Mouse (Mus musculus) kidney, embryonic 16.5 days (tissue): ENCODE measurements around the gene Btbd11. TPM values are rescaled to one million over a fixed set of nuclear protein-coding genes. Genes with fewer than 3 reads are reported as not detected.
A peak's percentile ranks its signal among the peaks of the same experiment; 100 is the strongest.

ENCODE experiments used
- ATAC-seq: fragments of 200-750 bp; cut with Nextera tagmentation; 2 replicates; pipeline ENCODE4 v1.8.0; 2017; ENCODE audit warnings: moderate TSS enrichment; ENCODE audit not compliant: low FRiP score, low TSS enrichment
- H3K27ac ChIP-seq: fragments of 300-500 bp; sonication (generic); 2 replicates; pipeline ENCODE4 v1.5.1; 2014; ENCODE audit warnings: low read length
- H3K27me3 ChIP-seq: fragments of 300-500 bp; sonication (generic); 2 replicates; pipeline ENCODE4 v1.6.1; 2014; ENCODE audit warnings: low read length, control low read depth, mixed read lengths; ENCODE audit not compliant: insufficient read depth
- H3K36me3 ChIP-seq: fragments of 300-500 bp; sonication (generic); 2 replicates; pipeline ENCODE4 v1.6.1; 2014; ENCODE audit warnings: low read length, control low read depth, mixed read lengths; ENCODE audit not compliant: insufficient read depth
- H3K4me1 ChIP-seq: fragments of 300-500 bp; sonication (generic); 2 replicates; pipeline ENCODE4 v1.6.1; 2014; ENCODE audit warnings: low read length, control low read depth, mixed read lengths; ENCODE audit not compliant: insufficient read depth
- H3K4me2 ChIP-seq: fragments of 300-500 bp; sonication (generic); replicated peaks from 2 replicates; pipeline ENCODE4 v1.6.1; 2014; ENCODE audit warnings: low read depth, low read length
- H3K4me3 ChIP-seq: fragments of 300-500 bp; sonication (generic); 2 replicates; pipeline ENCODE4 v1.5.1; 2014; ENCODE audit warnings: mild to moderate bottlenecking, low read length
- H3K9ac ChIP-seq: fragments of 300-500 bp; sonication (generic); replicated peaks from 2 replicates; pipeline ENCODE4 v1.6.1; 2014; ENCODE audit warnings: low read length
- H3K9me3 ChIP-seq: fragments of 300-500 bp; sonication (generic); 2 replicates; pipeline ENCODE4 v1.6.1; 2016; ENCODE audit warnings: low read length, control low read depth
- WGBS: fragments of 180-500 bp; shearing (Covaris S2); extraction: QIAGEN DNeasy Blood & Tissue Kit; methylation state at CpG from one replicate; pipeline ENCODE4 v1.1.7; 2014; 5-methylcytosine and 5-hydroxymethylcytosine counted together
- polyA plus RNA-seq: library from polyadenylated mRNA; unstranded; fragments of >200 nt; fragmentation: Nextera tagmentation; extraction: Ambion mirVana; gene quantifications from 2 replicates; pipeline ENCODE4 v1.2.1, GENCODE M21; 2015

The Btbd11 gene
- polyA plus RNA-seq, 1 experiment from 2014 or later = 10.7 TPM

GRCm38 (mm10) chr10:85625170-85625686 is 238.6 kb downstream of the Btbd11 start:
- Histone ChIP-seq H3K9ac (no peak overlapping the region), H3K4me3 (peak overlapping the region; percentile 46; the same call in 1 of the 2 replicates), H3K27me3 (no peaks in the 10 kb centered on the region), H3K36me3 (no peaks in the 10 kb centered on the region), H3K27ac (no peak overlapping the region), H3K4me2 (peak overlapping the region; percentile 73), H3K9me3 (no peaks in the 10 kb centered on the region), H3K4me1 (peaks cover 4% of the 10 kb centered on the region; the same call in 1 of the 2 replicates)
- ATAC-seq = no peak
- 67% methylated on average over 4 of the region's 4 CpGs for WGBS

- H3K27ac ChIP-seq = no peak overlapping the region
- no peaks in the 10 kb centered on the region for H3K4me1 ChIP-seq
- 78% methylated on average over 10 of the region's 10 CpGs for WGBS
- no peak overlapping the region for H3K4me3 ChIP-seq
- H3K4me2 ChIP-seq = no peak overlapping the region
- no peaks in the 10 kb centered on the region for H3K9me3 ChIP-seq
- ATAC-seq = peak; percentile 49; the same call in 1 of the 2 replicates
- no peaks in the 10 kb centered on the region for H3K27me3 ChIP-seq
- H3K9ac ChIP-seq = no peak overlapping the region
- no peaks in the 10 kb centered on the region for H3K36me3 ChIP-seq
These were observed 245.4 kb downstream of the Btbd11 start for GRCm38 (mm10) chr10:85632030-85632429.

- Histone ChIP-seq H3K9ac (no peak overlapping the region), H3K4me3 (no peak overlapping the region), H3K4me2 (no peak overlapping the region), H3K27me3 (no peaks in the 10 kb centered on the region), H3K4me1 (no peaks in the 10 kb centered on the region), H3K36me3 (no peaks in the 10 kb centered on the region), H3K9me3 (no peaks in the 10 kb centered on the region), H3K27ac (no peak overlapping the region)
- WGBS = 79% methylated on average over 10 of the region's 10 CpGs
- ATAC-seq = no peak
These were observed 247.0 kb downstream of the Btbd11 start for GRCm38 (mm10) chr10:85633577-85633976.

- Histone ChIP-seq H3K36me3 (no peaks in the 10 kb centered on the region), H3K27ac (no peak overlapping the region), H3K27me3 (no peaks in the 10 kb centered on the region), H3K4me3 (no peak overlapping the region), H3K9ac (no peak overlapping the region), H3K4me2 (no peak overlapping the region), H3K4me1 (0 out of 2 replicates have a peak, but pooled peaks cover 2% of the 10 kb centered on the region), H3K9me3 (no peaks in the 10 kb centered on the region)
- 40% methylated on average over 7 of the region's 7 CpGs for WGBS
- no peak for ATAC-seq
These were observed 251.0 kb downstream of the Btbd11 start for GRCm38 (mm10) chr10:85637580-85637979.

- ATAC-seq = no peak
- Histone ChIP-seq H3K27ac (no peak overlapping the region), H3K36me3 (no peaks in the 10 kb centered on the region), H3K4me1 (0 out of 2 replicates have a peak, but pooled peaks cover 2% of the 10 kb centered on the region), H3K4me3 (no peak overlapping the region), H3K27me3 (no peaks in the 10 kb centered on the region), H3K4me2 (no peak overlapping the region), H3K9ac (no peak overlapping the region), H3K9me3 (no peaks in the 10 kb centered on the region)
- WGBS = 76% methylated on average over 5 of the region's 5 CpGs
These were observed 251.5 kb downstream of the Btbd11 start for GRCm38 (mm10) chr10:85638141-85638540.

GRCm38 (mm10) chr10:85639581-85639980 is 253.0 kb downstream of the Btbd11 start:
- Histone ChIP-seq H3K9me3 (no peaks in the 10 kb centered on the region), H3K4me3 (no peak overlapping the region), H3K4me1 (0 out of 2 replicates have a peak, but pooled peaks cover 2% of the 10 kb centered on the region), H3K4me2 (no peak overlapping the region), H3K27ac (no peak overlapping the region), H3K27me3 (no peaks in the 10 kb centered on the region), H3K9ac (no peak overlapping the region), H3K36me3 (no peaks in the 10 kb centered on the region)
- 77% methylated on average over 7 of the region's 7 CpGs for WGBS
- no peak for ATAC-seq

- H3K4me2 ChIP-seq = no peak overlapping the region
- no peaks in the 10 kb centered on the region for H3K36me3 ChIP-seq
- no peak overlapping the region for H3K4me3 ChIP-seq
- WGBS = 38% methylated on average over 8 of the region's 8 CpGs
- no peak overlapping the region for H3K9ac ChIP-seq
- ATAC-seq = peak; percentile 75
- H3K9me3 ChIP-seq = no peaks in the 10 kb centered on the region
- no peak overlapping the region for H3K27ac ChIP-seq
- H3K4me1 ChIP-seq = 0 out of 2 replicates have a peak, but pooled peaks cover 2% of the 10 kb centered on the region
- no peaks in the 10 kb centered on the region for H3K27me3 ChIP-seq
These were observed 253.8 kb downstream of the Btbd11 start for GRCm38 (mm10) chr10:85640408-85640807.

- H3K4me1 ChIP-seq = 0 out of 2 replicates have a peak, but pooled peaks cover 1% of the 10 kb centered on the region
- H3K36me3 ChIP-seq = no peaks in the 10 kb centered on the region
- 82% methylated on average over 6 of the region's 6 CpGs for WGBS
- H3K27me3 ChIP-seq = no peaks in the 10 kb centered on the region
- H3K4me2 ChIP-seq = no peak overlapping the region
- H3K9ac ChIP-seq = no peak overlapping the region
- no peak overlapping the region for H3K27ac ChIP-seq
- H3K4me3 ChIP-seq = no peak overlapping the region
- ATAC-seq = no peak
- H3K9me3 ChIP-seq = no peaks in the 10 kb centered on the region
These were observed 258.7 kb downstream of the Btbd11 start for GRCm38 (mm10) chr10:85645346-85645745.

- H3K27ac ChIP-seq = no peak overlapping the region
- no peak overlapping the region for H3K9ac ChIP-seq
- WGBS = 30% methylated on average over 7 of the region's 7 CpGs
- H3K4me2 ChIP-seq = no peak overlapping the region
- H3K4me1 ChIP-seq = peaks cover 9% of the 10 kb centered on the region
- no peaks in the 10 kb centered on the region for H3K27me3 ChIP-seq
- H3K4me3 ChIP-seq = no peak overlapping the region
- no peaks in the 10 kb centered on the region for H3K36me3 ChIP-seq
- H3K9me3 ChIP-seq = no peaks in the 10 kb centered on the region
- ATAC-seq = peak; percentile 65
These were observed 265.1 kb downstream of the Btbd11 start for GRCm38 (mm10) chr10:85651706-85652105.

GRCm38 (mm10) chr10:85655881-85656280 is 269.3 kb downstream of the Btbd11 start:
- Histone ChIP-seq H3K9me3 (no peaks in the 10 kb centered on the region), H3K36me3 (no peaks in the 10 kb centered on the region), H3K4me3 (no peak overlapping the region), H3K9ac (no peak overlapping the region), H3K27me3 (no peaks in the 10 kb centered on the region), H3K27ac (no peak overlapping the region), H3K4me1 (peaks cover 9% of the 10 kb centered on the region), H3K4me2 (no peak overlapping the region)
- WGBS = 51% methylated on average over 4 of the region's 4 CpGs
- ATAC-seq = peak; percentile 74; the same call in 1 of the 2 replicates
